Mouse (Mus musculus) heart, embryonic 14.5 days (tissue): ENCODE data around the gene Atp6ap1. TPM values are rescaled to one million over a fixed set of nuclear protein-coding genes. Genes with fewer than 3 reads are reported as not detected.

Experiments
- ATAC-seq: fragments of 200-750 bp; cut with Nextera tagmentation; 2 replicates; pipeline ENCODE4 v1.8.0; 2017; ENCODE audit warnings: low read depth, moderate TSS enrichment; ENCODE audit not compliant: insufficient number of reproducible peaks, insufficient read depth, low FRiP score
- H3K27ac ChIP-seq, 2 experiments: fragments of 200-500 bp in 1 of 2; fragments of 300-500 bp in 1 of 2; sonication (generic) in 1 of 2; replicated peaks in 1 of 2; 2 replicates each; pipeline ENCODE4 v1.5.1; 2012 to 2014; ENCODE audit warnings: low read depth in 2 of 2, low read length in 2 of 2, control low read depth in 1 of 2, mild to moderate bottlenecking in 1 of 2, mixed read lengths in 1 of 2; ENCODE audit not compliant: control insufficient read depth in 1 of 2, insufficient read depth in 1 of 2
- H3K27me3 ChIP-seq: fragments of 300-500 bp; sonication (generic); 2 replicates; pipeline ENCODE4 v1.6.1; 2014; ENCODE audit warnings: mild to moderate bottlenecking, low read length, control low read depth; ENCODE audit not compliant: control insufficient read depth, insufficient read depth
- H3K36me3 ChIP-seq: fragments of 300-500 bp; sonication (generic); 2 replicates; pipeline ENCODE4 v1.6.1; 2014; ENCODE audit warnings: mild to moderate bottlenecking, control low read depth, low read length, mixed read lengths; ENCODE audit not compliant: control insufficient read depth, insufficient read depth
- H3K4me1 ChIP-seq, 2 experiments: fragments of 200-500 bp in 1 of 2; fragments of 300-500 bp in 1 of 2; sonication (generic) in 1 of 2; 2 replicates each; pipeline ENCODE4 v1.6.1; 2012 to 2014; ENCODE audit warnings: low read length in 2 of 2, control low read depth in 1 of 2, mixed read lengths in 1 of 2; ENCODE audit not compliant: control insufficient read depth in 2 of 2, insufficient read depth in 2 of 2
- H3K4me2 ChIP-seq: fragments of 300-500 bp; sonication (generic); 2 replicates; pipeline ENCODE4 v1.6.1; 2014; ENCODE audit warnings: mild to moderate bottlenecking, low read length
- H3K4me3 ChIP-seq, 2 experiments: fragments of 200-500 bp in 1 of 2; fragments of 300-500 bp in 1 of 2; sonication (generic) in 1 of 2; 2 replicates each; pipeline ENCODE4 v1.5.1; 2012 to 2014; ENCODE audit warnings: low read length in 2 of 2, mild to moderate bottlenecking in 2 of 2, control low read depth in 1 of 2, low read depth in 1 of 2, moderate library complexity in 1 of 2; ENCODE audit not compliant: control insufficient read depth in 1 of 2, insufficient read depth in 1 of 2
- H3K9ac ChIP-seq: fragments of 300-500 bp; sonication (generic); 2 replicates; pipeline ENCODE4 v1.6.1; 2014; ENCODE audit warnings: mild to moderate bottlenecking, low read length
- H3K9me3 ChIP-seq: fragments of 300-500 bp; sonication (generic); 2 replicates; pipeline ENCODE4 v1.6.1; 2016; ENCODE audit warnings: low read length, control low read depth; ENCODE audit not compliant: control insufficient read depth
- WGBS: fragments of 180-500 bp; shearing (Covaris S2); extraction: QIAGEN DNeasy Blood & Tissue Kit; methylation state at CpG from one replicate; pipeline ENCODE4 v1.1.7; 2014; 5-methylcytosine and 5-hydroxymethylcytosine counted together
- polyA plus RNA-seq: library from polyadenylated mRNA; unstranded; fragments of >200 nt; fragmentation: Nextera tagmentation; extraction: Ambion mirVana; gene quantifications from 2 replicates; pipeline ENCODE4 v1.2.1, GENCODE M21; 2014

Atp6ap1 gene
- polyA plus RNA-seq, 1 experiment from 2014 or later = 118 TPM

DNA sequence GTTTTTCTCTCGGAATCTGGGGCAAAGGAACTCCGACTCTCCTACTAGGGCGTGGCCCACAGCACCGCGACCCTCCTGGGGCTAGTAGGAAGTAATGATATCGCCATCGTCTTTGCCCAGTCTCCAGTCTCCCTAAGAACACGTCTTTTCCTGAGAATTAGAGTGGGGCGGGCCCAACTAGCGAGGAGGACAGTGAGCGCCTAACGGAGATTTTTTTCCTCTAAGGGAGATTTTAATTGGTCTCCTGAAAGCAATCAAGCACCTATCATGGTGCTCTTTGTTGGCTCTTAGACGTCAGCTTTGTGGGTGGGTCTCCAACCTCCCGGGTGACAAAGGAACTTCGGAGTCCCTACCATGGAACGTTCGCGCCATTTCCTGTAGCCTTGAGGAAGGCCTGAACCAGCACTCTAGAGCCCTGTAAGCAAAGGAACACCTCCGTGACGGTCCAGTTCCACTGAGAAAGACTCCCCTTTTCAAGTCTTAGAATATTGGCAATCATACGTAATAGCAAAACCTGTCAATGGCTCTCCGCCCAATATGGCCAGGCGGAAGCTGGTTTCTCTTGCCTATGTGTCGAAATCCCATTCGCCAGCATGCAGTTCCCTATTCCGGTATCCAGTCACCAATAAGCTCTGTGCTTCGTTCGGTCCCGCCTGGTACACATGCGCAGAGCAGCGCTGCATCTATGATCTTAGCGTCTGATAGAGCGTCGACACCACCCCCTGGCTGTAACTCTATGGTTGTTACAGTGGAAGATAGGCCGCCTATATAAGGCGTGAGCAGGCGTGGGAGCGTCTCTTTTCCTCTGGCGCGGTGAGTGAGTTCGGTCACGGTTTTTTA, 26.6 kb upstream of the Atp6ap1 start, which contains the start of gene Rpl10:
Rpl10 (plus strand) TSS at position 751 of the 840 bp plus-strand sequence.
- H3K4me1 ChIP-seq = no peaks in the 10 kb centered on the region; a peak in 1 of 4 replicates
- H3K9ac ChIP-seq = peak within 1 kb of the TSS; percentile 88
- peak within 1 kb of the TSS; percentile 69 for H3K4me2 ChIP-seq
- ATAC-seq = peak; percentile 94
- peaks cover 17% of the 10 kb centered on the region for H3K36me3 ChIP-seq
- no peaks in the 10 kb centered on the region for H3K9me3 ChIP-seq
- H3K4me3 ChIP-seq = peak within 1 kb of the TSS; percentile 58 to 75
- H3K27me3 ChIP-seq = no peaks in the 10 kb centered on the region
- H3K27ac ChIP-seq = peak within 1 kb of the TSS; percentile 94 to 99
- 16% methylated on average over 42 of the region's 42 CpGs for WGBS

- no peaks in the 10 kb centered on the region for H3K9me3 ChIP-seq
- 11% methylated on average over 27 of the region's 27 CpGs for WGBS
- H3K4me1 ChIP-seq = no peaks in the 10 kb centered on the region; a peak in 1 of 4 replicates
- H3K27ac ChIP-seq = peak overlapping the region; percentile 78 to 79
- peak overlapping the region; percentile 58 to 75 for H3K4me3 ChIP-seq
- H3K4me2 ChIP-seq = peak overlapping the region; percentile 69
- H3K27me3 ChIP-seq = no peaks in the 10 kb centered on the region
- peaks cover 17% of the 10 kb centered on the region for H3K36me3 ChIP-seq
- H3K9ac ChIP-seq = peak overlapping the region; percentile 88
- ATAC-seq = no peak
Observed at GRCm38 (mm10) chrX:74270902-74271551, 25.9 kb upstream of the Atp6ap1 start.

DNA sequence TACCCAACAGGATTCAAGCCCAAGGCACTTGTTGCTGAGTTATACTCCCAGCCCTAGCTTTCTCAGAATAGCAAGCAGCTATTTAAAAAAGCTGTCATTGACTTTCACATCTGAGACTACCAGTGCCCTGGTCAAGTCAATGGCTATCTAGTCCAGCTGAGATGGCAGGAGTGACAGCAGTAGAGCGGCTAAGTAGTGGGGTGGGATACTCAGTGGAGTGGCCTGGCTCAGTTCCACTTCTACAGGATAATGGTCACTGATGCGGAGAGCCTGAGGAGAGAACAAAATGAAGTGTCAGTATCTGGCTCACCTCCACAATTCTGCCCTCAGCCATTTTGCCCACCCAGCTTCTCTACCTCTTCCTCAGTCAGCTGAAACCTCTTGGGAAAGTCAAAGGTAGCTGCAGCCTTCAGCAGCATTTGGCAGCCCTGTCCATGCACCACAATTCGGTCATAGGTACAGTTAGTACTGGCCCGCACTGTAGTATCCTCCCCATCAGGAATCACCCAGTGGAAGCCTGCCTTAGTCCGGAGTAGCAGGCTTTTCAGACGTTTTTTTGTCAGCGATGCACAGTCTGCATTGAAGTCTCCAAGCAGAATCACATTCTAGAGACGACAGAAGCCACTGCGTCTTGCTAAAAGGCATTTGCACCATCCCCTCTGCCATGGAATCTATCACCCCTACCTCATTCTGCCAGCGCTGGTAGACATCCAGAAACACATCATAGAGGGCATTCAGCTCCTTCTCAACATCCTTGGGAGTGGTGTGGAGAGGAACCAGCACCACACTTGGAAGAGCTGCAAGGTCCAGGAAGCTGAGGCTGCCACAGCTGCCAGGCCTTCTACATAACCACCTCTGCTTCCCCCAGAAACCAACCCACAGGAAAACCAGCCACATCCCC, 23.2 kb upstream of the Atp6ap1 start:
- Histone ChIP-seq H3K9ac (no peak overlapping the region), H3K27me3 (no peaks in the 10 kb centered on the region), H3K4me3 (no peak overlapping the region), H3K9me3 (no peaks in the 10 kb centered on the region), H3K4me1 (no peaks in the 10 kb centered on the region; a peak in 1 of 4 replicates), H3K4me2 (no peak overlapping the region), H3K27ac (no peak overlapping the region; a peak in 1 of 4 replicates), H3K36me3 (peaks cover 17% of the 10 kb centered on the region)
- no peak for ATAC-seq
- WGBS = 29% methylated on average over 10 of the region's 10 CpGs

DNA sequence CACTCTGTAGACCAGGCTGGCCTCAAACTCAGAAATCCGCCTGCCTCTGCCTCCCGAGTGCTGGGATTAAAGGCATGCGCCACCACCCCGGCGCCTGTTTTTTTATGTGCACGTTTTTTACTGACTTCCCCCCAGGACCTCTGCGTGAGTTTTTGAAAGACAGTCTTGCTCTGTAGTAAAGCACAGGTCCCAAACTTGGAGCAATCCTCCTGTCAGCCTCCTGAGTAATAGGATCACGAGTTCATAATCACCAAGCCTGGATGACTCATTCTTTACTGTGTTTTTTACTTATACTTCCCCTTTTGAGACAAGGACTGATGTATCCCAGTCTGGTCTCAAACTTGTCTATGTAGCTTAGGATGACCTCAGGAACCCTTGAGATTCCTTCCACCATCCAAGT, 19.0 kb upstream of the Atp6ap1 start:
- H3K27me3 ChIP-seq = no peaks in the 10 kb centered on the region
- WGBS = 68% methylated on average over 8 of the region's 8 CpGs

DNA sequence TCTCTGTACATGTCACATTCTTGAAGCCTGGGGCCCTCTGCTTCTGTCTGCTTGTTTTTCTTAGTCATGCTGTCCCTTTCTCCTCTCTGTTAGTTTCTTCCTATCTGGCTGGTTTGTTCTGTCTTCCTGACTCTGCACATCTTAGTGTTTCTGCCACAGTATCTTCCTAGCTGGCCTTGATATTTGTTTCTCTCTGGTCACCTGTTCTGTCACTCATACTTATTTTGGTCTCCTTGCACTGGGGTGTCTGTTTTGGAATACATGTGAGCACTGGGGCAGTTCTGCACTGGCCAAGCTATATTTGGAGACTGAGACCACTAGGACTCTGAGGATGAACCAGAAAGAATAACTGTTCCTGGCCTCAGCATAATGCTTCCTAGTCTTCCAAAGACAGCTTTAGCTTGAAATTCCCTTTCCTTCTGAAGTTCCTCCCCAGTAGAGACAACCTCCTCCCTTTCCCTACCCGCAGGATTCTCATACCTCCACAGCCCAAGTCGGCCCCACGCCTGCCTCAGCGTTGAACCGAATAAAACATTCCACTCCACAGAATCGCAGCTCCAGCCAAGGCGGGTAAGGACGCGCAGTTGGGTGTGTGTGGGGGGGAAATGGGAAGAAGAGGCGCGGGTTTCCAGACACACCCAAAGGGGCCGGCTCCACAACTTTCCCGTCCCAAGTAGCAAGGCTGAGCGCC, 15.7 kb upstream of the Atp6ap1 start:
- peak overlapping the region; percentile 88 to 92 for H3K27ac ChIP-seq
- peaks cover 6% of the 10 kb centered on the region; the same call in 1 of the 2 replicates for H3K36me3 ChIP-seq
- no peak for ATAC-seq
- H3K4me3 ChIP-seq = peak overlapping the region; percentile 51 to 54
- H3K4me1 ChIP-seq = peaks cover 2 to 5% of the 10 kb centered on the region in 2 experiments; a peak in 3 of 4 replicates
- H3K4me2 ChIP-seq = peak overlapping the region; percentile 81
- H3K9me3 ChIP-seq = no peaks in the 10 kb centered on the region
- H3K9ac ChIP-seq = peak overlapping the region; percentile 78
- 15% methylated on average over 14 of the region's 14 CpGs for WGBS
- no peaks in the 10 kb centered on the region for H3K27me3 ChIP-seq

More for the DNA sequence above, 19.0 kb upstream of the Atp6ap1 start:
- no peak for ATAC-seq
- Histone ChIP-seq H3K9ac (no peak overlapping the region), H3K27ac (no peak overlapping the region), H3K4me1 (no peaks in the 10 kb centered on the region), H3K36me3 (peaks cover 6% of the 10 kb centered on the region), H3K9me3 (no peaks in the 10 kb centered on the region), H3K4me3 (no peak overlapping the region), H3K4me2 (no peak overlapping the region)

DNA sequence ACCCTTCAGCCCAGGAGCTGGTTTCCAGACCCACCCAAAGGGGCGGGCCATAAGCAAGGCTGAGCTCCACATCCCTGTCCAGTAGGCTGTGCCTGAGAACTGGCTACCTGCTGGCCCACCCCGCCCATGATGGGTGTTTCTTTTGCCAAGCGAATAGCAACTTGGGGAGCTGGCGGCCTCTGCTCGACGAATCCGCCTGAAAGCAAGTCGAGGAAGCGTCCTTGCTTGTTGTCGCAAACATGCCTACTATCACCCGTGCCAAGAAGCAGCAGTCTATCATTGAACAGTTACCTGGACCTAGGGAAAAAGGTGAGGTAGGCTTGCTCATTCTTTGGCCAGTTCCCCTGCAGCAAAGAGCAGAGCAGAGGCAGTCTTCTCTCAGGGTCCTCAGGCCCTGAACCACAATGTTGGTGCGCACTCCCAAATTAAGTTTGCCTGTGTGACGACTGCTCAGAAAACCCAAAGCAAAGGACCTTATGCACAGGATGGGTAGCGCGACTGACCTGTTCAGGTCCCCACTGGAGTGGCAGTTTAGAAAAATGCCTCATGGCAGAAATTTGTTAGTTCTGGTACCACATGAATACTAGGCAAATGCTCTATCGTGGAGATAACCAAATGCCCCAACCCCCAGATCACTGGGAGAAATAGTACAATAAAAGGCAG, 15.0 kb upstream of the Atp6ap1 start, which contains the start of the genes Taz and Dnase1l1:
Taz (plus strand) TSS at position 181 of the 663 bp plus-strand sequence.
Dnase1l1 (minus strand) TSS at position 606 of the 663 bp plus-strand sequence.
- WGBS = 15% methylated on average over 16 of the region's 16 CpGs
- ATAC-seq = peak; percentile 92
- peaks cover 2 to 5% of the 10 kb centered on the region in 2 experiments; a peak in 3 of 4 replicates for H3K4me1 ChIP-seq

More for the DNA sequence above, 15.0 kb upstream of the Atp6ap1 start, which contains the start of the genes Taz and Dnase1l1:
- H3K4me2 ChIP-seq = peak within 1 kb of the TSS; percentile 81
- no peaks in the 10 kb centered on the region for H3K9me3 ChIP-seq
- peaks cover 6% of the 10 kb centered on the region; the same call in 1 of the 2 replicates for H3K36me3 ChIP-seq
- peak within 1 kb of the TSS; percentile 51 to 54 for H3K4me3 ChIP-seq
- H3K27ac ChIP-seq = peak within 1 kb of the TSS; percentile 88 to 92
- peak within 1 kb of the TSS; percentile 78 for H3K9ac ChIP-seq
- no peaks in the 10 kb centered on the region for H3K27me3 ChIP-seq
